Mouse (Mus musculus): ENCODE data around the gene Alk. TPM values are rescaled to one million over a fixed set of nuclear protein-coding genes. Genes with fewer than 3 reads are reported as not detected.

The Alk gene
- polyA plus RNA-seq, 1 experiment from 2014 or later, result 0.51 TPM

GRCm38 (mm10) chr17:71950968-71951367 is 653.5 kb downstream of the Alk start:
- H3K4me3 ChIP-seq (ENCODE audit: low read depth, low read length), result no peak overlapping the region
- WGBS, result 49% methylated on average over 5 of the region's 5 CpGs
- no peak for ATAC-seq (ENCODE audit: low FRiP score)

DNA sequence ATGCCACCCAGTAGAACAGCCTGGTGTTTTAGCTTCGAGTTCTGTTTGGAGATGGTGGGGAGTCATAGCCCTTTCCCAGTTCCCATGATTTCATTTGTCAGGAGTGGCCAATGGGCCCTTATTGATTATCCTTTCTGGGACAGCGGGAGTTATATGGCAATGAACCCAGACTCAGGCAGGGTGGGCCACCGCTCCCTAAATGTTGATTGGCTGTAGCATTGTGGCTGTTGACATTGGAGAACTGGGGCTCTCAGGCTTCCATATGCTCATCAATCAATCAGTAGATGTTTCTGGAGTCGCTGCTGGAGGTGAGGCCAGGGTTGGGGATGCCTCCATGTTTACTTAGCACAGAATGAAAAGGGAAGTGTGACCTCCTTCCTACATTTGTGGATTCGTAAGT is 655.7 kb downstream of the Alk start:
- no peak overlapping the region for H3K4me3 ChIP-seq (ENCODE audit: low read depth, low read length)
- WGBS, result 65% methylated on average over 5 of the region's 5 CpGs
- no peak overlapping the region for H3K27ac ChIP-seq (ENCODE audit: low read depth, low read length)
- no peak overlapping the region for H3K4me2 ChIP-seq (replicated peaks; ENCODE audit: low read depth, low read length)
- DNase-seq (ENCODE audit: low spot score), result no peak
- H3K36me3 ChIP-seq (ENCODE audit: control insufficient read depth, insufficient read depth, low read length), result no peaks in the 10 kb centered on the region
- no peaks in the 10 kb centered on the region for H3K9me3 ChIP-seq (ENCODE audit: control insufficient read depth, low read length)
- H3K9ac ChIP-seq (ENCODE audit: low read depth, low read length), result no peak overlapping the region
- ATAC-seq (ENCODE audit: low FRiP score), result no peak
- no peaks in the 10 kb centered on the region for H3K27me3 ChIP-seq (ENCODE audit: control insufficient read depth, insufficient read depth, low read length)
- H3K4me1 ChIP-seq (replicated peaks; ENCODE audit: control insufficient read depth, insufficient read depth, low read length), result no peaks in the 10 kb centered on the region

More at GRCm38 (mm10) chr17:71950968-71951367, 653.5 kb downstream of the Alk start:
- H3K36me3 ChIP-seq (ENCODE audit: control insufficient read depth, insufficient read depth, low read length), result no peaks in the 10 kb centered on the region
- H3K4me1 ChIP-seq (replicated peaks; ENCODE audit: control insufficient read depth, insufficient read depth, low read length), result no peaks in the 10 kb centered on the region
- no peak overlapping the region for H3K27ac ChIP-seq (ENCODE audit: low read depth, low read length)
- no peaks in the 10 kb centered on the region for H3K9me3 ChIP-seq (ENCODE audit: control insufficient read depth, low read length)
- no peaks in the 10 kb centered on the region for H3K27me3 ChIP-seq (ENCODE audit: control insufficient read depth, insufficient read depth, low read length)
- H3K9ac ChIP-seq (ENCODE audit: low read depth, low read length), result no peak overlapping the region
- H3K4me2 ChIP-seq (replicated peaks; ENCODE audit: low read depth, low read length), result no peak overlapping the region
- DNase-seq (ENCODE audit: low spot score), result no peak

- Histone ChIP-seq H3K27ac (ENCODE audit: low read depth, low read length) (no peak overlapping the region), H3K9me3 (ENCODE audit: control insufficient read depth, low read length) (no peaks in the 10 kb centered on the region), H3K36me3 (ENCODE audit: control insufficient read depth, insufficient read depth, low read length) (no peaks in the 10 kb centered on the region), H3K27me3 (ENCODE audit: control insufficient read depth, insufficient read depth, low read length) (no peaks in the 10 kb centered on the region), H3K4me1 (replicated peaks; ENCODE audit: control insufficient read depth, insufficient read depth, low read length) (no peaks in the 10 kb centered on the region), H3K9ac (ENCODE audit: low read depth, low read length) (no peak overlapping the region), H3K4me2 (replicated peaks; ENCODE audit: low read depth, low read length) (no peak overlapping the region), H3K4me3 (ENCODE audit: low read depth, low read length) (no peak overlapping the region)
- ATAC-seq (ENCODE audit: low FRiP score) (no peak; the same call in 1 of the 2 replicates), DNase-seq (ENCODE audit: low spot score) (peak; percentile 40)
- WGBS, result 14% methylated on average over 9 of the region's 9 CpGs
Measured at GRCm38 (mm10) chr17:71947452-71947851, 657.0 kb downstream of the Alk start.

- Histone ChIP-seq H3K27me3 (ENCODE audit: control insufficient read depth, insufficient read depth, low read length) (no peaks in the 10 kb centered on the region), H3K4me3 (ENCODE audit: low read depth, low read length) (no peak overlapping the region), H3K27ac (ENCODE audit: low read depth, low read length) (no peak overlapping the region), H3K4me2 (replicated peaks; ENCODE audit: low read depth, low read length) (no peak overlapping the region), H3K36me3 (ENCODE audit: control insufficient read depth, insufficient read depth, low read length) (no peaks in the 10 kb centered on the region), H3K9me3 (ENCODE audit: control insufficient read depth, low read length) (no peaks in the 10 kb centered on the region), H3K4me1 (replicated peaks; ENCODE audit: control insufficient read depth, insufficient read depth, low read length) (no peaks in the 10 kb centered on the region), H3K9ac (ENCODE audit: low read depth, low read length) (no peak overlapping the region)
- no peak for ATAC-seq (ENCODE audit: low FRiP score)
- no peak for DNase-seq (ENCODE audit: low spot score)
- WGBS, result 79% methylated on average over 5 of the region's 5 CpGs
Measured at GRCm38 (mm10) chr17:71944020-71944419, 660.4 kb downstream of the Alk start.

DNA sequence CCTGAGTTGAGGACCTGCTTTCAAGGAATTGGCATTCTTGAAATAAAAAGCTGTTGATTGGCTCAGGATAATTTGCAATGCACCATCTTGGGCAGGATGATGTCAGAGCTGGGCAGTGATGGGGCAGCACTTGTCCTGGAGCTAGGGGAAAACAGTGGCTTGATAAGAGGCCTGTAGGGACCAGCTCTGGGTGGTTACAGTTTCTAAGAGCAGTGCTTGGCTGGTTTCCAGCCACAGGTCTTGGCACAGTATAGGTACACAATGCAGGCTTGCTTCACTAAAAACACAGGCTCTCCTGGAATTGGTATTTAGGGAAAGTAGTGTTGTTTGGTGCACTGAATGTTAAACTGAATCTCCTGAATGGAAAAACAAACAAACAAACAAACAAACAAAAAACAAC is 662.4 kb downstream of the Alk start:
- DNase-seq (ENCODE audit: low spot score) (no peak), ATAC-seq (ENCODE audit: low FRiP score) (no peak)
- H3K9me3 ChIP-seq (ENCODE audit: control insufficient read depth, low read length), result no peaks in the 10 kb centered on the region
- no peak overlapping the region for H3K4me2 ChIP-seq (replicated peaks; ENCODE audit: low read depth, low read length)
- H3K4me1 ChIP-seq (replicated peaks; ENCODE audit: control insufficient read depth, insufficient read depth, low read length), result no peaks in the 10 kb centered on the region
- H3K9ac ChIP-seq (ENCODE audit: low read depth, low read length), result no peak overlapping the region
- H3K4me3 ChIP-seq (ENCODE audit: low read depth, low read length), result no peak overlapping the region
- H3K27ac ChIP-seq (ENCODE audit: low read depth, low read length), result no peak overlapping the region
- no peaks in the 10 kb centered on the region for H3K36me3 ChIP-seq (ENCODE audit: control insufficient read depth, insufficient read depth, low read length)
- H3K27me3 ChIP-seq (ENCODE audit: control insufficient read depth, insufficient read depth, low read length), result no peaks in the 10 kb centered on the region

- no peaks in the 10 kb centered on the region for H3K36me3 ChIP-seq (ENCODE audit: control insufficient read depth, insufficient read depth, low read length)
- H3K4me2 ChIP-seq (replicated peaks; ENCODE audit: low read depth, low read length), result no peak overlapping the region
- H3K9ac ChIP-seq (ENCODE audit: low read depth, low read length), result no peak overlapping the region
- H3K27me3 ChIP-seq (ENCODE audit: control insufficient read depth, insufficient read depth, low read length), result no peaks in the 10 kb centered on the region
- WGBS, result 44% methylated on average over 6 of the region's 6 CpGs
- H3K4me1 ChIP-seq (replicated peaks; ENCODE audit: control insufficient read depth, insufficient read depth, low read length), result no peaks in the 10 kb centered on the region
- DNase-seq (ENCODE audit: low spot score), result no peak
- no peaks in the 10 kb centered on the region for H3K9me3 ChIP-seq (ENCODE audit: control insufficient read depth, low read length)
- no peak for ATAC-seq (ENCODE audit: low FRiP score)
- H3K4me3 ChIP-seq (ENCODE audit: low read depth, low read length), result no peak overlapping the region
- no peak overlapping the region for H3K27ac ChIP-seq (ENCODE audit: low read depth, low read length)
Measured at GRCm38 (mm10) chr17:71941436-71941835, 663.0 kb downstream of the Alk start.

DNA sequence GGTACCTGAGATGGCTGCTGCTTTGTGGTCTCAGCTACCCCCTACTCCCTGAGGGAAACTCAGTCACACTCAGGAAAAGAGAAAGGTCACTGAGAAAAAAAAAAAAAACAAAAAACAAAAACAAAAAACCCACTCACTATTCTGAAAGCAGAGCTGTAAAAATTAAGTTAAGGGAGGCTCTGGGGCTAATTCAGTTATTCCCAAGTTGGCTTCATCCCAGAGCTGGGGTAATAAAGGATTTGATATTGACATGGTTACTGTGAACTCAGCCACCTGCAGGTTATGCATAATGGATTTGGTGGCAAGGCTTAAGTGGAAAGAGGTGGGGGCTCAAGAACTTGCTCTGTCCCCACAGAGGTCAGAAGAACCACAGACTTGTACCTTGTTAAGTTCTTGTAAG is 667.7 kb downstream of the Alk start:
- Histone ChIP-seq H3K4me1 (replicated peaks; ENCODE audit: control insufficient read depth, insufficient read depth, low read length) (no peaks in the 10 kb centered on the region), H3K4me3 (ENCODE audit: low read depth, low read length) (no peak overlapping the region), H3K9ac (ENCODE audit: low read depth, low read length) (no peak overlapping the region), H3K4me2 (replicated peaks; ENCODE audit: low read depth, low read length) (no peak overlapping the region), H3K27me3 (ENCODE audit: control insufficient read depth, insufficient read depth, low read length) (no peaks in the 10 kb centered on the region), H3K9me3 (ENCODE audit: control insufficient read depth, low read length) (no peaks in the 10 kb centered on the region), H3K27ac (ENCODE audit: low read depth, low read length) (no peak overlapping the region), H3K36me3 (ENCODE audit: control insufficient read depth, insufficient read depth, low read length) (no peaks in the 10 kb centered on the region)
- ATAC-seq (ENCODE audit: low FRiP score) (no peak), DNase-seq (ENCODE audit: low spot score) (no peak)

- H3K4me1 ChIP-seq (replicated peaks; ENCODE audit: control insufficient read depth, insufficient read depth, low read length), result no peaks in the 10 kb centered on the region
- H3K4me2 ChIP-seq (replicated peaks; ENCODE audit: low read depth, low read length), result no peak overlapping the region
- no peak overlapping the region for H3K9ac ChIP-seq (ENCODE audit: low read depth, low read length)
- H3K27ac ChIP-seq (ENCODE audit: low read depth, low read length), result no peak overlapping the region
- no peaks in the 10 kb centered on the region for H3K27me3 ChIP-seq (ENCODE audit: control insufficient read depth, insufficient read depth, low read length)
- no peaks in the 10 kb centered on the region for H3K9me3 ChIP-seq (ENCODE audit: control insufficient read depth, low read length)
- no peaks in the 10 kb centered on the region for H3K36me3 ChIP-seq (ENCODE audit: control insufficient read depth, insufficient read depth, low read length)
- 88% methylated on average over 10 of the region's 10 CpGs for WGBS
- H3K4me3 ChIP-seq (ENCODE audit: low read depth, low read length), result no peak overlapping the region
- ATAC-seq (ENCODE audit: low FRiP score), result no peak
- DNase-seq (ENCODE audit: low spot score), result no peak
Measured at GRCm38 (mm10) chr17:71935837-71936236, 668.6 kb downstream of the Alk start.

- DNase-seq (ENCODE audit: low spot score), result no peak
- Histone ChIP-seq H3K27me3 (ENCODE audit: control insufficient read depth, insufficient read depth, low read length) (no peaks in the 10 kb centered on the region), H3K9ac (ENCODE audit: low read depth, low read length) (no peak overlapping the region), H3K27ac (ENCODE audit: low read depth, low read length) (no peak overlapping the region), H3K4me1 (replicated peaks; ENCODE audit: control insufficient read depth, insufficient read depth, low read length) (no peaks in the 10 kb centered on the region), H3K4me3 (ENCODE audit: low read depth, low read length) (no peak overlapping the region), H3K36me3 (ENCODE audit: control insufficient read depth, insufficient read depth, low read length) (no peaks in the 10 kb centered on the region), H3K9me3 (ENCODE audit: control insufficient read depth, low read length) (no peaks in the 10 kb centered on the region), H3K4me2 (replicated peaks; ENCODE audit: low read depth, low read length) (no peak overlapping the region)
- ATAC-seq (ENCODE audit: low FRiP score), result no peak
- 60% methylated on average over 3 of the region's 3 CpGs for WGBS
Measured at GRCm38 (mm10) chr17:71935336-71935735, 669.1 kb downstream of the Alk start.
